Mouse (Mus musculus) ES-E14 (cell line): ENCODE data around the gene Tcf12. TPM values are rescaled to one million over a fixed set of nuclear protein-coding genes. Genes with fewer than 3 reads are reported as not detected.

ENCODE experiments used
- DNase-seq: peaks from one replicate; pipeline ENCODE4 v3.0.0-alpha.2; 2013; ENCODE audit warnings: low read depth, low spot score
- H3K27ac ChIP-seq: 2 replicates; pipeline ENCODE4 v1.5.1; 2012; ENCODE audit warnings: low read depth, mild to moderate bottlenecking, low read length, moderate library complexity, mixed read lengths; ENCODE audit not compliant: poor library complexity, insufficient read depth, severe bottlenecking
- H3K36me3 ChIP-seq: 2 replicates; pipeline ENCODE4 v1.6.1; 2012; ENCODE audit warnings: mild to moderate bottlenecking, low read length, moderate library complexity, mixed read lengths; ENCODE audit not compliant: control insufficient read depth, poor library complexity, insufficient read depth, severe bottlenecking
- H3K4me1 ChIP-seq, 2 experiments: fragments of 150-350 bp in 1 of 2; sonication (generic) in 1 of 2; 2 replicates each; pipeline ENCODE4 v1.6.1; 2012; ENCODE audit warnings: low read length in 2 of 2, mild to moderate bottlenecking in 1 of 2, mixed read lengths in 1 of 2; ENCODE audit not compliant: control insufficient read depth in 2 of 2, insufficient read depth in 2 of 2, poor library complexity in 1 of 2
- H3K4me3 ChIP-seq, 2 experiments: fragments of 150-350 bp in 1 of 2; sonication (generic) in 1 of 2; 2 replicates each; pipeline ENCODE4 v1.5.1; 2012; ENCODE audit warnings: low read length in 2 of 2, low read depth in 1 of 2, mild to moderate bottlenecking in 1 of 2, mixed read lengths in 1 of 2; ENCODE audit not compliant: insufficient read depth in 1 of 2, poor library complexity in 1 of 2, severe bottlenecking in 1 of 2
- H3K9ac ChIP-seq: 2 replicates; pipeline ENCODE4 v1.6.1; 2012; ENCODE audit warnings: low read depth, mild to moderate bottlenecking, low read length, mixed read lengths; ENCODE audit not compliant: poor library complexity, insufficient read depth, severe bottlenecking
- H3K9me3 ChIP-seq: fragments of 150-350 bp; sonication (generic); 2 replicates; pipeline ENCODE4 v1.6.1; 2012; ENCODE audit warnings: low read depth, mild to moderate bottlenecking, low read length; ENCODE audit not compliant: control insufficient read depth, insufficient read depth
- CHD2 ChIP-seq: IDR thresholded peaks from 2 replicates; pipeline ENCODE4 v1.6.1; 2014; ENCODE audit warnings: mild to moderate bottlenecking, low read depth, low read length, inconsistent platforms
- HCFC1 ChIP-seq: IDR thresholded peaks from 2 replicates; pipeline ENCODE4 v1.6.1; 2012; ENCODE audit warnings: low read length, inconsistent platforms, borderline replicate concordance; ENCODE audit not compliant: insufficient read depth
- MAFK ChIP-seq: IDR thresholded peaks from 2 replicates; pipeline ENCODE4 v1.6.1; 2014; ENCODE audit warnings: mild to moderate bottlenecking, low read depth, low read length, inconsistent platforms; ENCODE audit not compliant: insufficient read depth
- ZC3H11A ChIP-seq: IDR thresholded peaks from 2 replicates; pipeline ENCODE4 v1.6.1; 2012; ENCODE audit warnings: low read depth, mild to moderate bottlenecking, inconsistent platforms, low read length, borderline replicate concordance
- ZNF384 ChIP-seq: IDR thresholded peaks from 2 replicates; pipeline ENCODE4 v1.6.1; 2012; ENCODE audit warnings: low read depth, low read length, inconsistent platforms
- in situ Hi-C, 2 experiments: fragments of 600-800 bp; cut with MboI; formaldehyde crosslinking; loops; one replicate each; pipeline ENCODE4 v1.15.1; 2025; ENCODE audit warnings: low sequenced_read_pairs in 2 of 2, inconsistent platforms in 1 of 2; ENCODE audit not compliant: unreplicated experiment in 2 of 2
- total RNA-seq: library from RNA; depleted of rRNA; stranded (reverse); fragments of 300-350 nt; gene quantifications from 2 replicates; pipeline ENCODE4 v1.2.3, GENCODE M21; 2012

Tcf12 gene
- total RNA-seq, 1 experiment = 17.3 TPM

DNA sequence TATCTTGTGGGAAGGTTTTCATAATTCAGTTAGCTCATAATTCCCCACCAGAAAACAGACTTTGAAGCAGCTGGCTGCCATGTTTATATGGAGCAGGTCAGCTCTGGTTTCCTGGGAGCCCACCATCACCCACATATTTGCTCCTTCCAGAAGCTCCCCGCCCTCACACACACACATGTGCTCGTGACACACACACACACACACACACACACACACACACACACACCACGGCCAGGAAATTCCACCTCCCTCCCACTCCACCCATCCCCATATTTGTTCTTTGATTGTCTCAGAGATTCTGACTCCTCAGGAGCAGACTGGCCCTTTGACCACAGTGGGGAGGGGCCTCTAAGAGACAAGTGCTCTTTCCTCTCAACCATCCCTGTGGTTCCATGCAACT, 289.7 kb downstream of the Tcf12 start:
- Histone ChIP-seq H3K36me3 (no peaks in the 10 kb centered on the region), H3K4me1 (no peaks in the 10 kb centered on the region), H3K27ac (no peak overlapping the region), H3K4me3 (no peak overlapping the region), H3K9me3 (no peaks in the 10 kb centered on the region), H3K9ac (no peak overlapping the region)
- no peak for DNase-seq
- TF ChIP-seq MAFK (no peak), HCFC1 (no peak), CHD2 (no peak), ZNF384 (no peak), ZC3H11A (no peak)
- in situ Hi-C loops = no loop called here

DNA sequence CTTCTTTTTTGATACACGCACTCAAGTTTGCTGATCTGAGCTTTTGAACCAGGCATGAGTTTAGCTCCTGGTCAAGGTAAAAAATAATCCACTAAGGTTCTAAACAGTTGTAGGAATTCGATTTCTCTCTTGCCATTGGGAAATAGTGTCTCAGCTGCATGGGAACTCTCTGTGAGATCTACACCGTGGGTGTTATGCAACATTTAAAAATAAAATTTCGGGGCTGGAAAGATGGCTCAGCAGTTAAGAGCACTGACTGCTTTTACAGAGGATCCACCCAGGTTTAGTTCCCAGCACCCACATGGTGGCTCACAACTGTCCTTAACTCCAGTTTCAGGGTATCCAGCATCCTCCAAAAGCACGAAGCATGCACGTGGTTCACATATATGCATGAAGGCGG, 293.2 kb downstream of the Tcf12 start:
- Histone ChIP-seq H3K27ac (no peak overlapping the region), H3K36me3 (no peaks in the 10 kb centered on the region), H3K4me3 (no peak overlapping the region), H3K4me1 (no peaks in the 10 kb centered on the region; a peak in 1 of 4 replicates), H3K9ac (no peak overlapping the region), H3K9me3 (no peaks in the 10 kb centered on the region)
- no peak for DNase-seq
- in situ Hi-C loops = no loop called here
- no peak for TF ChIP-seq HCFC1
- TF ChIP-seq CHD2 = no peak
- TF ChIP-seq MAFK = no peak
- no peak for TF ChIP-seq ZNF384
- TF ChIP-seq ZC3H11A = no peak

DNA sequence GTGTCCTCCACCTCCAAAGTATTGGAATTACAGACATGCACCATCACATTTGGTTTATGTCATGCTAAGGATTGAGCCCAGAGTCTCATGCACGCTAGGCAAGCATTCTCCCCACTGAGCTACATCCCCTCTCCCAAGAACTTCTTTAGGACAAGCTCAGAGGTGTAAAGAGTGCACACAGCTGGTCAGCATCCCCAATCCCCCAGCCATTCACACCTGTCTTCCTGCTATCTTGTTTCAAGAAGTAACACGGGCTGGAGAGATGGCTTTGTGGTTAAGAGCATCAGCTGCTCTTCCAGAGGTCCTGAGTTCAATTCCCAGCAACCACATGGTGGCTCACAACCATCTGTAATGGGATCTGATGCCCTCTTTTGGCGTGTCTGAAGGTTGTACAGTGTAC, 295.6 kb downstream of the Tcf12 start:
- in situ Hi-C loops = no loop called here
- DNase-seq = no peak
- Histone ChIP-seq H3K9me3 (no peaks in the 10 kb centered on the region), H3K27ac (no peak overlapping the region), H3K4me3 (no peak overlapping the region), H3K9ac (no peak overlapping the region), H3K36me3 (no peaks in the 10 kb centered on the region), H3K4me1 (peaks cover 0 to 1% of the 10 kb centered on the region in 2 experiments; a peak in 1 of 4 replicates)
- no peak for TF ChIP-seq CHD2
- no peak for TF ChIP-seq MAFK
- TF ChIP-seq ZC3H11A = no peak
- no peak for TF ChIP-seq ZNF384
- no peak for TF ChIP-seq HCFC1

GRCm38 (mm10) chr9:71813565-71813964, 298.1 kb downstream of the Tcf12 start:
- no peak for DNase-seq
- TF ChIP-seq CHD2 = no peak
- no peak for TF ChIP-seq MAFK
- Histone ChIP-seq H3K9me3 (no peaks in the 10 kb centered on the region), H3K27ac (no peak overlapping the region), H3K9ac (no peak overlapping the region), H3K4me3 (no peak overlapping the region), H3K36me3 (no peaks in the 10 kb centered on the region), H3K4me1 (peaks cover 0 to 2% of the 10 kb centered on the region in 2 experiments; a peak in 1 of 4 replicates)
- in situ Hi-C loops = no loop called here

GRCm38 (mm10) chr9:71812914-71813313, 298.8 kb downstream of the Tcf12 start:
- Histone ChIP-seq H3K9ac (no peak overlapping the region), H3K36me3 (no peaks in the 10 kb centered on the region), H3K4me3 (no peak overlapping the region), H3K27ac (no peak overlapping the region), H3K9me3 (no peaks in the 10 kb centered on the region), H3K4me1 (peaks cover 0 to 2% of the 10 kb centered on the region in 2 experiments; a peak in 1 of 4 replicates)
- DNase-seq = no peak
- in situ Hi-C loops = no loop called here
- TF ChIP-seq HCFC1 (no peak), ZC3H11A (no peak), CHD2 (no peak), ZNF384 (no peak), MAFK (no peak)
